Mouse (Mus musculus) E14TG2a.4 (cell line): ENCODE measurements at regions not wholly inside any gene's neighbourhood (a gene's known extent, or its start where the extent isn't known, plus 50 kb on each side); places are given as distances from the start of the nearest gene placed in this dataset.

Experiments
- CTCF ChIP-seq: conservative IDR thresholded peaks from 2 replicates; pipeline ENCODE4 v1.5.1; 2014; ENCODE audit warnings: low read length
- NANOG ChIP-seq: IDR thresholded peaks from 2 replicates; pipeline ENCODE4 v1.6.1; 2014; ENCODE audit warnings: borderline replicate concordance, low read length, mixed read lengths
- POU5F1 ChIP-seq: IDR thresholded peaks from 2 replicates; pipeline ENCODE4 v1.6.1; 2014; ENCODE audit warnings: low read length, borderline replicate concordance

DNA sequence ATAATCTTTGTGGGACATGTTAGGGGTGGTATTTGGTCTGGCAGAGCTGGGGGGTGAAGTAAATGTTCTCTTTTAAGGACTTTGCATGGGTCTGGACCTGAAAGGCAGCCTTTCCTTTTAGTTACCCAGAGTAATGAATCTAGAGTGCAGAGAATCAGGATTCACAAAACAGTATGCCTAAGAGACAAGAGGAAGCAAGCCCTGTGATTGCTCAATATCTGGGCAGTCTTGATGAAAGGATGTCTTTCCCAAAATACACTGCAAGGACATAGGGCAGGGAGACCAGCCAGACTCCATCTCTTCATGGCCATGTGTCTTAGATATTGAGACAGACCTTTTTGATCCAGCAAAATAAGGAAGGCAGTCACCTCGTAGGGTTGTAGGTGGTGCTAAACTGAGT is 84.3 kb downstream of the Ttc32 start:
- TF ChIP-seq CTCF (no peak), POU5F1 (no peak), NANOG (no peak)
